Mouse (Mus musculus) kidney, postnatal 25 days (tissue): ENCODE data around the gene Pfkfb4.

Experiments
- DNase-seq, 2 experiments: peaks; one replicate each; pipeline ENCODE4 v3.0.0; 2021; ENCODE audit warnings: mixed read lengths in 2 of 2

Gene Pfkfb4

DNA sequence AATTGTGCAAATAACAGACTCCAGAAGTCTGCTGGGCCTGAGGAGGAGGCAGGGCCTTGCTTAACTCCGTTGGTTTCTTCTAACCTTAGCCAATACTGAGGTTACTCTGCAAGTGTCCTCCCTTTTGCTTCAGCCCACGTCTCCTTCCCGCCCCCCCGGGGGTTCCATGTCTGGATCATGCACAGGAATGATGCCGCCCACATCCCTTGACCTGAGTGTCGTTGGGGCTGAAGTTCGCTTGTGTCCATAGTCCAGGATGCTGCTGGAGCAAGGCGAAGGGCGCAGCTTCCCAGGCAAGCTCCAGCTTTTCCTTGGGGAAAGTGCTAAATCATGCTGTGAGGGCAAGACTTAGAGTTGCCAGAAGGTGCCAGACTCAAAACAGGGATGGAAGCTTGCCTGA lies 4.8 kb downstream of the Pfkfb4 start:
- peak; percentile 78 to 94 for DNase-seq

GRCm38 (mm10) chr9:108998287-108999166 lies 6.9 kb downstream of the Pfkfb4 start:
- DNase-seq, result no peak

DNA sequence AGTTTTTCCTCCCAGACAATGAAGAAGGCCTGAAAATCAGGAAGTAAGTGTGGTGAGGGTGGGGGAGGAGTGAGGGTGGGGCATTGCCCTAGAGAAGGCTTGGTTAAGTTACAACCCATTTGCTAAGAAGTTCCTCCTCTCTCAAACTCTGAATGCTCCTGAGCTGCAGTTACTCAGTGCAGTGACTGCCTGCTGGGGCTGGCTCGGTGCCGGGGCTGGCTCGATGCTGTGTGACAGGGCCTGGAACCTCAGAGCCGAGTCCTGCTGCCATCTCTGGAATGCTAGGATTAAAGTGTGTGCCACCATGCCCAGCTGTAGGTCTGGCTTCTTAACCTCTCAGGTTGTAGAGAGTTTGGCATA lies 7.6 kb downstream of the Pfkfb4 start:
- no peak for DNase-seq

- peak; percentile 77 to 80 for DNase-seq
Observed at GRCm38 (mm10) chr9:109000726-109001125, 9.1 kb downstream of the Pfkfb4 start.

DNA sequence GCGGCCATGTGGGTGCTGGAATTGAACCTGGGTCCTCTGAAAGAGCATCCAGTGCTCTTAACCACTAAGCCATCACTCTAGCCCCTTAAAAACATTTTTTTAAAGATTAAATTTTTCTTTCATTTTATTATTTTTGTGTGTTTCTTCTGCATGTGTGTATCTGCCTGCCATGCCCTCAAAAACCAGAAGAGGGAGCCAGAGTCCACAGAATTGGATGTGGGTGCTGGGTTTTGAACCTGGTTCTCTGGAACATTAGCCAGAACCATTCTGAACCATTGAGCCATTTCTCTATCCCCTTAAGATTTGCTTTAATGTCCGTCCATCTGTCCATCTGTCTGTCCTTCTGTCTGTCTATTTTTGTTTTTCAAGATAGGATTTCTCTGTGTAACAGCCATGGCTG lies 11.6 kb downstream of the Pfkfb4 start:
- peak; percentile 52 to 70 for DNase-seq

- DNase-seq, result no peak
Observed at GRCm38 (mm10) chr9:109007025-109007780, 15.6 kb downstream of the Pfkfb4 start.

DNA sequence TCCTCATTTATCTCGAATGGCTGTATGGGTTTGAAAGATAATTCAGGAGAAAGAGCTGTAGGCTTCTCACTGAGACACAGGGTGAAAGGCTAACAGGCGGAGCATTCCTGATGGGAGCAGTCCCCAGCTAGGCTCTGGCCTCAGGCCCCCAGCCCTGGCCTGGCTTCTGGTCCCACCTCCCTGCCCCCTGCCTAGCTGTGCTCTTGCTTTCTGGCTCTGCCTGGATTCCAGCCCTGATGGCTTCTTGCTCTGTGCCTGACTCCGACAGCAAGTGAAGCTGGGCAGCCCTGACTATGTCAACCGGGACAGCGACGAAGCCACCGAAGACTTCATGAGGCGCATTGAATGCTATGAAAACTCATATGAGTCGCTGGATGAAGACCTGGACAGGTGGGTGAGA lies 16.5 kb downstream of the Pfkfb4 start:
- DNase-seq, result no peak

- no peak for DNase-seq
Observed at GRCm38 (mm10) chr9:109008994-109009635, 17.5 kb downstream of the Pfkfb4 start.

GRCm38 (mm10) chr9:109009636-109010315 lies 18.2 kb downstream of the Pfkfb4 start:
- DNase-seq, result peak in 1 of 2 experiments; percentile 47

- DNase-seq, result no peak
Observed at GRCm38 (mm10) chr9:109010316-109010690, 18.7 kb downstream of the Pfkfb4 start.

DNA sequence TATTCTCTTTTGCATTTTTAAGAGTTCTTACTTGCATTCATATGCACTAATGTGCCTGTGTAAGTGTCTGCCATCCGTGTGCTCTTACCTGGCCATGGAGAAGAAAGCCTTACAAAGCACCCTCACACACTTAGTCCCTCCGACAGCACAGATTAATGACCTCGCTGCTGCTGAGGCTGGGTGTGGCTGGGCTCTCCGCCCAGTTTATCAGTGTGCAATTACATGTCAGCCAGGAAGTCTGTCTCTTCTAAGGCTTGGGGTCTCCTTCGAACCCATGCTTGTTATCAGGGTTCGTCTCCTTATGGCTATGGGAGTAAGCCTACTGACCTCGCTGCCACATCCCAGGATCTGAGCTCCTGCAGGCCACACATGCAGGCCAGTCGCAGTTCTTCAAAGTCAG lies 23.8 kb downstream of the Pfkfb4 start:
- DNase-seq, result peak in 1 of 2 experiments; percentile 21

DNA sequence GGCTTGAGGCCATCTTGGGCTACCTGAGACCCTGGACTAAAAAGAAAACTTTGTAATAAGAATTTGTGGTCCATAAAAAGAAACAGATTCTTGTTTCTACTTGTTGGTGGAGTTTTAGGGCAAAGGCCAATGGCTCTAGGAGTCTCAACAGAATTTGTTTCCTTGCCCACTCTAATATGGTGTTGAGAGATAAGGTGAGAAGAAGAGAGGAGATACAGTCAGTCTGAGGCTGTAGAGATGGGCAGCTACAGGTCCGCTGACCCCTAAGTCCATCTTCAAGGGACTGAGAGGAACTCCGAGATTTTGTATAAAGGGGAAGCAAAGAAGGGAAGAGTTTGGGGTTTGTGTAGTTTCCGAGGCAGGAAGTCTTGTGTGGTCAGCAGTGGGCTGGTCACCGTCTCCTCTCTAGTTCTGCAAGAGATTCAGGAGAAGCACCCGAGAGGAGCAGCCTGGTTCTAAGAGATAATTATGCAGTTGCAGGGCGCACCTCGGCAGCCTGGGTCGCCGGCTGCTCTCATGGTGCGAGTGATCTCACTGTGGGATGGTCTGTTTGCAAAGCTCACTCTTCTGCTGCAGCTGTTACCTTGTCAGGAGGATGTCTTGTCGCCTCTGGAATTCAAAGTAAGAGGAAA lies 25.5 kb downstream of the Pfkfb4 start:
- DNase-seq, result no peak

DNA sequence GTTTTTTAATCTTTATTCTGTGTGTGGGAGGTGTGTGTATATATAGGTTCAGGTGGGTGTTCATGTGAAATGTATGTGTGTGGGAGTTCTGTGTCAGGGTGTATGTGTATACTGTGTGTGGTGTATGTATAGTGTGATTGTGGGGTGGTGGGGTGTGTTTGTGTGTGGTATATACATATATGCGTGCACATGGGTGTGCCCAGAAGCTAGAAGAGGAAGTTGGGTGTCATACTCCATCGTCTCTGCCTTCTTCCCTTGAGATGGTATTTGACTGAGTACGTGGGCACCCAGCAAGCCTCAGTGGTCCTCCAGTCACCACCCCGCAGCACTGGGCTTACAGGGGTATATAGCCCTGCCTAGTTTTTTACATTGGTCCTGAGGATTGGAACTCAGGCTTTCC lies 29.9 kb downstream of the Pfkfb4 start:
- DNase-seq, result peak in 1 of 2 experiments; percentile 0

DNA sequence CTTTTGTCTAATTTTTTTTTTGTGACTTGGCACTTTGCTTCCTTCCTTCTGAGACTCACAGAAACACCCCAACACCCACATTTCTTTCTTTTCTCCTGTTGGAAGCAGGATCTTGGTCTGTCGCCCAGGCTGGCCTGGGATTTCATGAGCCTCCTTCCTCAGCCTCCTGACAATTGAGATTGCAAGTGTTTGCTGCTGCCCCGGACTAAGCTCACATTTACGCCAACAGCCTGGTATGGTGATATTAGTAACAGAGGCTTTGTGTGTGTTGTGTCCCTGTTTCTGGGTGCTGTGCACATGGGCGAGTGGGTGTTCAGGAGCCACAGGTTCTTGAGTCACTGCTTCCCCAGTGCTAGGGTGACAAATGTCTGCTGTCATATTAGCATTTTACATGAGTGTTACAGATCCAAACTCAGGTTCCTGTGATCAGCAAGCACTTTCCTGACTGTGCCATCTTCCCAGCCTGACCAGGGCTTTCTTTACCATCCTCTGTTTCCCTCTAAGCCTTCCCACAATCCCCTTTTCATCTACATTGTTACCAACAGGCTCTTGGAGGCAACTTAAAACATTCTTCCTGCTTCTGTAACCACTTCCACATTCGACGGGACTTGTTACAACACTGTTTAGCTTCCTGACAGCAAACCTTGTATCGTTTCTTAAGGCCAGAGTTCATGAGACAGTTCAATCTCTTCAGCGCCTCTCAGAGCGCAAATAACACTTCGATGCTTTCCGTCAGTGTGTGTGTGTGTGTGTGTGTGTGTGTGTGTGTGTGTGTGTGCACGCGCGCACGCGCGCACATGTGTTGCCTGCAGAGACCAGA lies 31.5 kb downstream of the Pfkfb4 start:
- peak in 1 of 2 experiments; percentile 0 for DNase-seq

- DNase-seq, result peak; percentile 11 to 58
Observed at GRCm38 (mm10) chr9:109027521-109027920, 35.9 kb downstream of the Pfkfb4 start.

DNA sequence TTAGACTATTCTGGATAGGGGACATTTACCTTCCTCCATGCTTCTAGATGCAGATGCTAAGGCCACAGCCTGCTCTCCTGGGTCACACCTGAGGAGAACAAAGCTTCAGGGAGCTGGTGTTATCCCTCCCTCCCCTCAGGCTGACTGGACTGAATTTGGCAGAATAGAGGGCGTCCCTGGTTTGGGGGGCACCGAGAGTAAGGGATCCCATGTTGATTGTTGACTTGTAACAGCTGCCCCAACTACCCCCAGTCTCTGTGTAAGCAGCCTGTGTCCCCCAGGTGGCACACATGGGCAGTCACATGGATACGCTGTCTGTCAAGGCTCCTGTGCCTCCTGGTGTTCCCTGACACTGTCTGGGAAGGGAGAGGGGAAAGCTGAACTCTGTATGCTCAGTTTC lies 36.8 kb downstream of the Pfkfb4 start:
- DNase-seq, result peak in 1 of 2 experiments; percentile 0

DNA sequence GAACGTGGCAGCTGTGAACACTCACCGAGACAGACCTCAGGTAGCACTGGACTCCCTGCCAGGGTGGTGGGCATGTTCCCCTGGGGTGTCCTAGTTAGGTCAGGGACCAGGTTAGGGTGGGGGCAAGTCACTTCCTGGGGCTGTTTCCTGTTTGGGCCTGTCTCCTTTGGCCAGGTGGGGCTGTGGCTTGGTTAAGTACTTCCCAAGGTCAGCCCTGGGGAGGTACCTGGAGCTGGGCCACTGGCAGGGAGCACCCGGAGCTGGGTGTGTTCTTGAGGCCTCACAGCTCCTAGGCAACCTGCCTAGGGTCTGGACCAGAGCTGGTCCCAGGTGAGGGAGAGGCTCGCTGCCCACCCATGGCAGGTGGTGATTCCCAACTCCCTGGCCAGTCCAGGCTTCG lies 37.3 kb downstream of the Pfkfb4 start:
- DNase-seq, result peak in 1 of 2 experiments; percentile 1

DNA sequence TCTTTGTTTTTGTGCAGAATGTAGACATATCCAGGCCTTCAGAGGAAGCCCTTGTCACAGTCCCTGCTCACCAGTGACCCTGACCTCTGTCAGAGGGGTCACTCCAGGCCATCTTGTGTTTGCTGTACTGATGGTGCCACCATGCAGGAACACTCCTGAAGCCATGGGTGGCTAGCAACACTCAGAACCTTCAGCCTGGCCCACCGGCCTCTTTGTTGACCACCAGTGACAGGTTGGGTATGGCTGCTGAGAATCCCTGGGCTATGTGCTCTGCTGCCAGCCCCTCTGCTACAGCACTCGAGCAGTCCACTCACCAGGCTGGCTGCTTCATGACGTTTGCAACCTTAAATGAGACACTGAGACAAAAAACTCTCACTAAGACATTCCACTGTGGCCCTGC lies 38.7 kb downstream of the Pfkfb4 start:
- DNase-seq, result peak in 1 of 2 experiments; percentile 0

- DNase-seq, result peak in 1 of 2 experiments; percentile 0
Observed at GRCm38 (mm10) chr9:109031001-109031400, 39.4 kb downstream of the Pfkfb4 start.

GRCm38 (mm10) chr9:109031686-109032085 lies 40.1 kb downstream of the Pfkfb4 start:
- peak in 1 of 2 experiments; percentile 1 for DNase-seq

DNA sequence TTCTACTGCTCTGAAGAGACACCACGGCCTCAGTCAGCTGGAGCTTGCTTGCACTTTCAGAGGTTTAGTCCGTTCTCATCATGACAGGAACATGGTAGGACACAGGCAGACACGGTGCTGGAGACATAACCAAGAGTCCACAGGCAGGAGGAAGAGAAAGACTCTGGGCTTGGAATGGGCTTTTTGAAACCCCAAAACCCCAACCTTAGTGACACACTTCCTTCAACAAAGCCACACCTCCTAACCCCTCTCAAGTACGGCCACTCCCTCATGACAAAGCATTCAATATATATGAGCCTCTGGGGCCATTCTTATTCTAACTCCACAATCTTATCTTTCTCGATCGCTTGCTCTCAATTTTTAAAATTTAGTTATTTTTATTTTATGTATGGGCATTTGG lies 40.9 kb downstream of the Pfkfb4 start:
- peak in 1 of 2 experiments; percentile 0 for DNase-seq
